Mouse (Mus musculus) limb, embryonic 11.5 days (tissue): ENCODE measurements around the gene Hist1h4k. TPM values are rescaled to one million over a fixed set of nuclear protein-coding genes. Genes with fewer than 3 reads are reported as not detected.
"Not testable (repeated sequence)": the region's sequence is repeated elsewhere in the genome, so short reads cannot be mapped to it uniquely, and the experiment has no call there.

Experiments used
- ATAC-seq: fragments of 200-750 bp; cut with Nextera tagmentation; 2 replicates; pipeline ENCODE4 v1.8.0; 2017; ENCODE audit warnings: low read depth; ENCODE audit not compliant: insufficient number of reproducible peaks, low FRiP score, low TSS enrichment
- DNase-seq: peaks from one replicate; pipeline ENCODE4 v3.0.0-alpha.2; 2015; ENCODE audit warnings: low spot score
- H3K27ac ChIP-seq: fragments of 300-500 bp; sonication (generic); replicated peaks from 2 replicates; pipeline ENCODE4 v1.5.1; 2014; ENCODE audit warnings: low read depth, mild to moderate bottlenecking, low read length
- H3K27me3 ChIP-seq: fragments of 300-500 bp; sonication (generic); 2 replicates; pipeline ENCODE4 v1.6.1; 2014; ENCODE audit warnings: mild to moderate bottlenecking, low read length, mixed read lengths; ENCODE audit not compliant: control insufficient read depth, insufficient read depth
- H3K36me3 ChIP-seq: fragments of 300-500 bp; sonication (generic); 2 replicates; pipeline ENCODE4 v1.6.1; 2014; ENCODE audit warnings: mild to moderate bottlenecking, low read length, moderate library complexity, mixed read lengths; ENCODE audit not compliant: control insufficient read depth, insufficient read depth
- H3K4me1 ChIP-seq: fragments of 300-500 bp; sonication (generic); 2 replicates; pipeline ENCODE4 v1.6.1; 2014; ENCODE audit warnings: low read length, mixed read lengths; ENCODE audit not compliant: control insufficient read depth, insufficient read depth
- H3K4me2 ChIP-seq: fragments of 300-500 bp; sonication (generic); 2 replicates; pipeline ENCODE4 v1.6.1; 2014; ENCODE audit warnings: low read depth, mild to moderate bottlenecking, moderate library complexity; ENCODE audit not compliant: severe bottlenecking
- H3K4me3 ChIP-seq: fragments of 300-500 bp; sonication (generic); 2 replicates; pipeline ENCODE4 v1.5.1; 2014; ENCODE audit warnings: low read depth, low read length
- H3K9ac ChIP-seq: fragments of 300-500 bp; sonication (generic); 2 replicates; pipeline ENCODE4 v1.6.1; 2014; ENCODE audit warnings: mild to moderate bottlenecking, low read length
- H3K9me3 ChIP-seq: fragments of 300-500 bp; sonication (generic); 2 replicates; pipeline ENCODE4 v1.6.1; 2016; ENCODE audit warnings: low read length; ENCODE audit not compliant: control insufficient read depth
- WGBS: fragments of 180-500 bp; shearing (Covaris S2); extraction: QIAGEN DNeasy Blood & Tissue Kit; methylation state at CpG from one replicate; pipeline ENCODE4 v1.1.7; 2014; 5-methylcytosine and 5-hydroxymethylcytosine counted together
- polyA plus RNA-seq: library from polyadenylated mRNA; unstranded; fragments of >200 nt; fragmentation: Nextera tagmentation; extraction: Ambion mirVana; gene quantifications from 2 replicates; pipeline ENCODE4 v1.2.1, GENCODE M21; 2014

Gene Hist1h4k
- polyA plus RNA-seq, 1 experiment from 2014 or later: 7.1 TPM

- peaks cover 11% of the 10 kb centered on the region for H3K4me1 ChIP-seq
- H3K4me3 ChIP-seq: peak overlapping the region; percentile 43
- H3K36me3 ChIP-seq, H3K27me3 ChIP-seq, H3K9me3 ChIP-seq: not testable (repeated sequence)
- H3K27ac ChIP-seq: peak overlapping the region; percentile 97
- WGBS: 0% methylated on average over 8 of the region's 38 CpGs
- peak overlapping the region; percentile 71 for H3K9ac ChIP-seq
- DNase-seq (peak; percentile 80), ATAC-seq (peak; percentile 2; the same call in 1 of the 2 replicates)
- H3K4me2 ChIP-seq: peak overlapping the region; percentile 77
Measured at GRCm38 (mm10) chr13:21716540-21717391, 33.5 kb downstream of the Hist1h4k start.

DNA sequence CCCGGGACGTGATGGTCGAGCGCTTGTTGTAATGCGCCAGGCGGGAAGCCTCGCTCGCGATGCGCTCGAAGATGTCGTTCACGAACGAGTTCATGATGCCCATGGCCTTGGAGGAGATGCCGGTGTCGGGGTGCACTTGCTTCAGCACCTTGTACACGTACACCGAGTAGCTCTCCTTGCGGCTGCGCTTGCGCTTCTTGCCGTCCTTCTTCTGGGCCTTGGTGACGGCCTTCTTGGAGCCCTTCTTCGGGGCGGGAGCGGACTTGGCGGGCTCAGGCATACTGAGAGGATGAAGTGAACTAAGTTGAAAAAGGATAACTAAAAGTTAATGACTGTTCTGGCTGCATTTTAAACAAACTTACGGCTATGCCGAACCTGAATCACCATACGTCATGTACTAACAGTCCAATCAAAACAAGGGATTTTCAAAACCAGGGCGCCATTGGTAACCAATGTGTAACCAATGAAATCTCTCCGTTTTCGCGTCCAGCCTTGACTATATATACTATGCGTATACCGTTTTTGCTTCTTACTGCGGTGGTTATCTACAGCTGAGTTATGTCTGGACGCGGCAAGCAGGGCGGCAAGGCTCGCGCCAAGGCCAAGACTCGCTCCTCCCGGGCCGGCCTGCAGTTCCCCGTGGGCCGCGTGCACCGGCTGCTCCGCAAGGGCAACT is 34.3 kb downstream of the Hist1h4k start, which contains the start of the genes Hist1h2bl and Hist1h2ai:
Gene Hist1h2bl (minus strand): TSS at position 280 of the 676 bp plus-strand sequence.
Gene Hist1h2ai (plus strand): TSS at position 559 of the 676 bp plus-strand sequence.
- peak within 1 kb of the TSS; percentile 97 for H3K27ac ChIP-seq
- H3K4me2 ChIP-seq: peak within 1 kb of the TSS; percentile 77
- peak; percentile 85 for DNase-seq
- peak; percentile 92 for ATAC-seq
- under 1% methylated on average over 27 of the region's 50 CpGs for WGBS
- peak within 1 kb of the TSS; percentile 43 for H3K4me3 ChIP-seq
- not testable (repeated sequence) for H3K27me3 ChIP-seq, H3K36me3 ChIP-seq, H3K9me3 ChIP-seq
- peak within 1 kb of the TSS; percentile 71 for H3K9ac ChIP-seq
- peaks cover 10% of the 10 kb centered on the region for H3K4me1 ChIP-seq

- Histone ChIP-seq H3K27me3 (no peaks in the 10 kb centered on the region), H3K4me1 (peaks cover 8% of the 10 kb centered on the region), H3K4me3 (peak overlapping the region; percentile 42), H3K4me2 (peak overlapping the region; percentile 77), H3K9ac (peak overlapping the region; percentile 71), H3K36me3 (no peaks in the 10 kb centered on the region), H3K27ac (peak overlapping the region; percentile 97), H3K9me3 (no peaks in the 10 kb centered on the region)
- WGBS: 1% methylated on average over 22 of the region's 22 CpGs
- ATAC-seq: no peak
- peak; percentile 60 for DNase-seq
Measured at GRCm38 (mm10) chr13:21715131-21715863, 35.0 kb downstream of the Hist1h4k start.

DNA sequence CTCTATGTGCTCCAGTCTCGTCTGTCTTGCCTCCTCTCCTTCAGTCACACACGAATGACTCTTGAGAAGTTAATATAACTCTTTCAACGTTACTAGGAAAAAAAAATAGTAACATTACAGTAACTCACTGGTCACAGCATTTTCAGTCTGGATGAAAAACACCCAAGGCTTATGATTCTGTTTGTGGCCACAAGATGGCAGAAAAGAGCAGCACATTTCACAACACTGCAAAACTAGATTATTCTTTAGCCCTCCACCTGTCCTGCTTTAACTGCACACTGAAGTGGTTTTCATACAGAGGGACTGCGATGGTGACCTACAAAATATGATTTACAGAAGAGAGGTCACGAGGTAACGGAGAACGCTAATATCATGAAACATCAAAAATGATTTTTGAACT is 35.6 kb downstream of the Hist1h4k start:
- Histone ChIP-seq H3K4me1 (peaks cover 8% of the 10 kb centered on the region), H3K9ac (no peak overlapping the region; the same call in 1 of the 2 replicates), H3K36me3 (no peaks in the 10 kb centered on the region), H3K4me2 (peak overlapping the region; percentile 77), H3K27ac (peak overlapping the region; percentile 97), H3K9me3 (no peaks in the 10 kb centered on the region), H3K27me3 (no peaks in the 10 kb centered on the region), H3K4me3 (peak overlapping the region; percentile 42)
- 2% methylated on average over 7 of the region's 7 CpGs for WGBS
- DNase-seq: peak; percentile 69
- no peak for ATAC-seq

- H3K4me3 ChIP-seq: peak overlapping the region; percentile 40
- H3K4me2 ChIP-seq: peak overlapping the region; percentile 43
- no peaks in the 10 kb centered on the region for H3K36me3 ChIP-seq
- DNase-seq (no peak), ATAC-seq (no peak)
- no peaks in the 10 kb centered on the region for H3K9me3 ChIP-seq
- 0 out of 2 replicates have a peak overlapping the region, but pooled peaks have one; percentile 27 for H3K9ac ChIP-seq
- no peak overlapping the region for H3K27ac ChIP-seq
- no peaks in the 10 kb centered on the region for H3K27me3 ChIP-seq
- 39% methylated on average over 4 of the region's 4 CpGs for whole genome bisulfite sequencing
- peaks cover 8% of the 10 kb centered on the region for H3K4me1 ChIP-seq
Measured at GRCm38 (mm10) chr13:21711698-21712097, 38.6 kb downstream of the Hist1h4k start.

- DNase-seq (peak; percentile 89), ATAC-seq (peak; percentile 73)
- WGBS: 2% methylated on average over 22 of the region's 22 CpGs
- H3K4me3 ChIP-seq: peak overlapping the region; percentile 40
- no peaks in the 10 kb centered on the region for H3K27me3 ChIP-seq
- peak overlapping the region; percentile 27; the same call in 1 of the 2 replicates for H3K9ac ChIP-seq
- no peak overlapping the region for H3K27ac ChIP-seq
- no peaks in the 10 kb centered on the region for H3K36me3 ChIP-seq
- peak overlapping the region; percentile 43 for H3K4me2 ChIP-seq
- no peaks in the 10 kb centered on the region for H3K9me3 ChIP-seq
- peaks cover 8% of the 10 kb centered on the region for H3K4me1 ChIP-seq
Measured at GRCm38 (mm10) chr13:21710821-21711525, 39.3 kb downstream of the Hist1h4k start.

GRCm38 (mm10) chr13:21710031-21710711 is 40.1 kb downstream of the Hist1h4k start:
- under 1% methylated on average over 32 of the region's 32 CpGs for WGBS

More at GRCm38 (mm10) chr13:21710031-21710711, 40.1 kb downstream of the Hist1h4k start:
- H3K4me2 ChIP-seq: peak overlapping the region; percentile 28; the same call in 1 of the 2 replicates
- peak; percentile 76 for ATAC-seq
- no peak overlapping the region for H3K27ac ChIP-seq
- H3K4me1 ChIP-seq: peaks cover 5% of the 10 kb centered on the region
- no peaks in the 10 kb centered on the region for H3K27me3 ChIP-seq
- no peaks in the 10 kb centered on the region for H3K9me3 ChIP-seq
- H3K4me3 ChIP-seq: peak overlapping the region; percentile 58
- no peaks in the 10 kb centered on the region for H3K36me3 ChIP-seq
- H3K9ac ChIP-seq: peak overlapping the region; percentile 67; the same call in 1 of the 2 replicates
- DNase-seq: peak; percentile 94
